Mouse (Mus musculus) hindbrain, embryonic 12.5 days (tissue): ENCODE measurements around the gene Srebf2. TPM values are rescaled to one million over a fixed set of nuclear protein-coding genes. Genes with fewer than 3 reads are reported as not detected.
A peak's percentile ranks its signal among the peaks of the same experiment; 100 is the strongest.

Experiments used
- ATAC-seq: fragments of 200-750 bp; cut with Nextera tagmentation; 2 replicates; pipeline ENCODE4 v1.8.0; 2017; ENCODE audit warnings: moderate TSS enrichment; ENCODE audit not compliant: low FRiP score
- H3K27ac ChIP-seq: fragments of 300-500 bp; sonication (generic); 2 replicates; pipeline ENCODE4 v1.5.1; 2016; ENCODE audit warnings: mild to moderate bottlenecking
- H3K27me3 ChIP-seq: fragments of 300-500 bp; sonication (generic); 2 replicates; pipeline ENCODE4 v1.6.1; 2016; ENCODE audit warnings: mild to moderate bottlenecking
- H3K36me3 ChIP-seq: fragments of 300-500 bp; sonication (generic); 2 replicates; pipeline ENCODE4 v1.6.1; 2016; ENCODE audit warnings: mild to moderate bottlenecking
- H3K4me1 ChIP-seq: fragments of 300-500 bp; sonication (generic); 2 replicates; pipeline ENCODE4 v1.6.1; 2016
- H3K4me2 ChIP-seq: fragments of 300-500 bp; sonication (generic); replicated peaks from 2 replicates; pipeline ENCODE4 v1.6.1; 2016; ENCODE audit warnings: mild to moderate bottlenecking
- H3K4me3 ChIP-seq: fragments of 300-500 bp; sonication (generic); 2 replicates; pipeline ENCODE4 v1.5.1; 2016; ENCODE audit warnings: mild to moderate bottlenecking
- H3K9ac ChIP-seq: fragments of 300-500 bp; sonication (generic); 2 replicates; pipeline ENCODE4 v1.6.1; 2016; ENCODE audit warnings: mild to moderate bottlenecking, moderate library complexity
- H3K9me3 ChIP-seq: fragments of 300-500 bp; sonication (generic); replicated peaks from 2 replicates; pipeline ENCODE4 v1.6.1; 2016; ENCODE audit warnings: mild to moderate bottlenecking
- WGBS: fragments of 180-500 bp; shearing (Covaris S2); methylation state at CpG from one replicate; pipeline ENCODE4 v1.1.7; 2016; 5-methylcytosine and 5-hydroxymethylcytosine counted together
- polyA plus RNA-seq: library from polyadenylated mRNA; unstranded; fragments of >200 nt; fragmentation: Nextera tagmentation; extraction: Ambion mirVana; gene quantifications from 2 replicates; pipeline ENCODE4 v1.2.1, GENCODE M21; 2016

Gene Srebf2
- polyA plus RNA-seq, 1 experiment from 2014 or later: 230 TPM

- H3K9me3 ChIP-seq: no peaks in the 10 kb centered on the region
- peaks cover 39% of the 10 kb centered on the region for H3K4me1 ChIP-seq
- no peak for ATAC-seq
- no peak overlapping the region for H3K4me3 ChIP-seq
- WGBS: 36% methylated on average over 11 of the region's 11 CpGs
- no peak overlapping the region for H3K9ac ChIP-seq
- peaks cover 70% of the 10 kb centered on the region for H3K27me3 ChIP-seq
- no peak overlapping the region for H3K27ac ChIP-seq
- no peaks in the 10 kb centered on the region for H3K36me3 ChIP-seq
- no peak overlapping the region for H3K4me2 ChIP-seq
Measured at GRCm38 (mm10) chr15:82215332-82216046, 68.5 kb downstream of the Srebf2 start.

GRCm38 (mm10) chr15:82216142-82216827, 69.3 kb downstream of the Srebf2 start:
- no peaks in the 10 kb centered on the region for H3K9me3 ChIP-seq
- no peak for ATAC-seq
- peaks cover 62% of the 10 kb centered on the region for H3K27me3 ChIP-seq
- H3K4me2 ChIP-seq: no peak overlapping the region
- no peaks in the 10 kb centered on the region for H3K36me3 ChIP-seq
- no peak overlapping the region for H3K27ac ChIP-seq
- peaks cover 38% of the 10 kb centered on the region for H3K4me1 ChIP-seq
- H3K9ac ChIP-seq: no peak overlapping the region
- 47% methylated on average over 20 of the region's 20 CpGs for WGBS
- H3K4me3 ChIP-seq: no peak overlapping the region

DNA sequence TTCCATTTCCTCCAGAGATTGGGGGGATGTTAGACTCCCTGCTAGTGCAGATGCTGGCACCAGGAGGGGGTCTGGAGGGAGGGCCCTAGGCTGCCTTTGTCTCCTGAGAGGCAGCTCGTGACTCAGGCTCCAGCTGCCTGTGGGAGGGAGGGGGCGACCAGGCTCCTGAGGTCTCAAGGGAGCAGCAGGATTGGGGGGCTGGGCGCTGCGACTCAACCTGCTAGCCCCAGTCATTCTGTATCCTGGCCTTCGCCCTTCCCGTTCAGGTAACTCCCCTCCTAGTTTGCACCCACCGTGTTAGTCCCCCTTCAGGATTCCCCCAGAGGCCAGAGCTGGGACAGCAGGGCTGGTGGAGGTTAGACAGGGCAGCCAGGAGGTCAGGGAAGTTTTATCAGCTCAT, 70.1 kb downstream of the Srebf2 start:
- WGBS: 6% methylated on average over 7 of the region's 7 CpGs
- ATAC-seq: no peak
- no peak overlapping the region for H3K9ac ChIP-seq
- no peak overlapping the region for H3K4me3 ChIP-seq
- no peaks in the 10 kb centered on the region for H3K9me3 ChIP-seq
- no peaks in the 10 kb centered on the region for H3K36me3 ChIP-seq
- H3K4me1 ChIP-seq: peaks cover 30% of the 10 kb centered on the region
- no peak overlapping the region for H3K4me2 ChIP-seq
- H3K27ac ChIP-seq: no peak overlapping the region
- H3K27me3 ChIP-seq: peaks cover 54% of the 10 kb centered on the region

DNA sequence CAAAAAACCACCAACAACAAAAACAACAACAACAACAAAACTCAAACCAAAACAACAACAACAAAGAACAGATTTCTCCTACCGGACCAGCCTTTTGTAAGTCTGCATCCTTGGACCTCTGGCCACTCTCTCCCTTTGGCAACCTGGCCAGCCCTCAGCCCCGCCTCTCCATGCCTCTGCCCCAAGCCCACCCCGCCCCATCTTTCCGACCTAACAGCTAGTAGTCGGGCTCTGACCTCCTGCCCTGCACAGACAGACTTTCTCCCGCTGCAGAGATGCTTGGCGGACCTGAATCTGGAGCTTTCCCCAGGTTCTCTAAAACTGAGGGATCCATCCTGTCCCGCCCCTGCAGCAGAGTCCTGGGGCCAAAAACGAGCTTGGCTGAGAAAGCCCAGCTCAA, 71.0 kb downstream of the Srebf2 start:
- WGBS: 21% methylated on average over 9 of the region's 9 CpGs
- no peaks in the 10 kb centered on the region for H3K36me3 ChIP-seq
- H3K9ac ChIP-seq: no peak overlapping the region
- no peaks in the 10 kb centered on the region for H3K9me3 ChIP-seq
- H3K4me1 ChIP-seq: peaks cover 21% of the 10 kb centered on the region
- no peak overlapping the region for H3K27ac ChIP-seq
- H3K4me3 ChIP-seq: no peak overlapping the region
- H3K27me3 ChIP-seq: peaks cover 53% of the 10 kb centered on the region
- H3K4me2 ChIP-seq: no peak overlapping the region
- ATAC-seq: no peak

DNA sequence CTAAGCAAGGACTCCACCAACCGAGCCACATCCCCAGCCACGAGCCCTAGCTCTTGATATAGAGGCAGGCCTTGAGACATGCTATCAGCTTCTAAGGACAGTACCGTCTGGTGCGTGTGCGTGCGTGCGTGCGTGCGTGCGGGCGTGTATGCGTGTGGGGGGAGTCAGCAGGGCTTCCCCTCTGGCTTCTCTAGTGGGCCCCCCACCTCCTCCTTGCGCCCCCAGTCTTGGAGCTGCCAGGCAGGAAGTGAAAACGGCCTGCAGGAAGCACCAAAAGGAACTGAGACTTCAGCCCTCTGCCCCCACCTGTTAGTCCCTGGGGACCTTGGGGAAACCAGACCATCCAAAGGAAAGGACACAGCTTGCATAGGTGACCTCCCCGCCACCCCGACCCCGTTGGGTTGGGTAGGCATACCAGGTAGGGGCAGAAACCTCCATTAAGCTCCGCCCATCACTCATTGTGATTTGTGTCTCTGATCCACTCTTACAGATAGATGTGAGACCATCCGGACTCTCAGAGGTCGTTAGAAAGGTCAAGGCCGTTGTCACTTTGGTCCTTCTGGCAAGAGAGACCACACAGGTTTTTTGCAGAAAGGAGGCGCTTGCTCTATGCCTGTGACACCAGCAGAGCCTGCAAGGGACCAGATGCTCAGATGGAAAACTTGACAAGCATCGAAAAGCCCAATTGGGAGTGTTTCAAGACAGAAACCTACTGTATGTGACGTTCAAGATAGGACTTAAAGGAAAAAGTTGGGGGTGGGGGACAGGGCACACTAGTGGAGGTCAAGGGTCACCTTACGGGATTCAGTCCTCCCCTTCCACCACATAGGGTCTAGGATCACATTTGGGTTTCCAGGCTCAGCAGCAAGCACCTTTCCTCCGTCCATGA, 72.0 kb downstream of the Srebf2 start:
- Histone ChIP-seq H3K9me3 (no peaks in the 10 kb centered on the region), H3K4me3 (no peak overlapping the region), H3K4me2 (no peak overlapping the region), H3K4me1 (peaks cover 26% of the 10 kb centered on the region), H3K9ac (no peak overlapping the region), H3K27ac (no peak overlapping the region), H3K27me3 (peaks cover 52% of the 10 kb centered on the region), H3K36me3 (no peaks in the 10 kb centered on the region)
- WGBS: 78% methylated on average over 26 of the region's 26 CpGs
- no peak for ATAC-seq

GRCm38 (mm10) chr15:82220003-82220675, 73.2 kb downstream of the Srebf2 start:
- Histone ChIP-seq H3K9ac (no peak overlapping the region), H3K27ac (no peak overlapping the region), H3K27me3 (peaks cover 53% of the 10 kb centered on the region), H3K36me3 (no peaks in the 10 kb centered on the region), H3K4me2 (no peak overlapping the region), H3K4me1 (peaks cover 33% of the 10 kb centered on the region), H3K9me3 (no peaks in the 10 kb centered on the region), H3K4me3 (no peak overlapping the region)
- ATAC-seq: no peak
- WGBS: 68% methylated on average over 11 of the region's 12 CpGs

DNA sequence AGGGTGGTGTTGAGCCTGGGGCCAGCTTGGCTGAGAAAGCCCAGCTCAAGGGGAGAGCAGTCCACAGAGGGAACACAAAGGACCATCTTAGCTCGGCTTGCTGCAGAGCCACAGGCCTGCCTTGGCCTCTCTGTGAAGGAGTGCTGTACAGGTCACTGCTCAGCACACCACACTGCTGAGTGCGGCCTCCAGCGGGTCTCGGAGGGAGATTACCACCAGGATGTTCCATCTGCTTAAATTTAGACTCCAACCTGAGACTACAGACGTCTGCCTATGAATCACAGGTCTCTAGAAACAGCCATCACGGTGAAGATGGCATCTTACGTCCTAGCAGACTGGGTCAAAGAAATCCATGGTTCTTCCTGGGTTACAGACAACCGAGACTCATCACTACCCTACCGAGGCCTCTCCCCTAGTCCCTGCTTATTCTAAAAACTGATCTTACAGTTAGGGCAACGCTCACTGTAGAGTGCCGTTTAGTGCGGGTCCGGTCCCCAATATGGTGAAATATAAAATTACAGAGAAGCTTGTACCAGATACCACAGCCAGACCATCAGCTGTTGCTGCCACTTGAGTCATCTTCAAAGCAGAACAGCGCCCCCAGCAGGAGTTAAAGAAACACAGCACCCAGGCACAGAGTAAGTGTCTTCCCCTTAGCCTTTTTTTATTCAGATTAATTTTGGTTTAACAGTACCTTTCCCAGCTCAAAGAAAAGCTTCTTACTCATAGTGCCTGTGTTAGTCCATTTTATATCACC, 74.3 kb downstream of the Srebf2 start:
- no peak overlapping the region for H3K27ac ChIP-seq
- no peaks in the 10 kb centered on the region for H3K9me3 ChIP-seq
- 69% methylated on average over 14 of the region's 14 CpGs for WGBS
- H3K4me3 ChIP-seq: no peak overlapping the region
- peaks cover 51% of the 10 kb centered on the region for H3K27me3 ChIP-seq
- no peak overlapping the region for H3K4me2 ChIP-seq
- peaks cover 27% of the 10 kb centered on the region for H3K4me1 ChIP-seq
- no peak overlapping the region for H3K9ac ChIP-seq
- no peak for ATAC-seq
- H3K36me3 ChIP-seq: no peaks in the 10 kb centered on the region

- Histone ChIP-seq H3K27me3 (peaks cover 39% of the 10 kb centered on the region), H3K27ac (no peak overlapping the region), H3K9ac (no peak overlapping the region), H3K4me3 (no peak overlapping the region), H3K9me3 (no peaks in the 10 kb centered on the region), H3K4me1 (peaks cover 18% of the 10 kb centered on the region), H3K4me2 (peak overlapping the region; percentile 69; the same call in 1 of the 2 replicates), H3K36me3 (no peaks in the 10 kb centered on the region)
- no peak for ATAC-seq
- WGBS: 57% methylated on average over 6 of the region's 7 CpGs
Measured at GRCm38 (mm10) chr15:82223251-82223650, 76.3 kb downstream of the Srebf2 start.

DNA sequence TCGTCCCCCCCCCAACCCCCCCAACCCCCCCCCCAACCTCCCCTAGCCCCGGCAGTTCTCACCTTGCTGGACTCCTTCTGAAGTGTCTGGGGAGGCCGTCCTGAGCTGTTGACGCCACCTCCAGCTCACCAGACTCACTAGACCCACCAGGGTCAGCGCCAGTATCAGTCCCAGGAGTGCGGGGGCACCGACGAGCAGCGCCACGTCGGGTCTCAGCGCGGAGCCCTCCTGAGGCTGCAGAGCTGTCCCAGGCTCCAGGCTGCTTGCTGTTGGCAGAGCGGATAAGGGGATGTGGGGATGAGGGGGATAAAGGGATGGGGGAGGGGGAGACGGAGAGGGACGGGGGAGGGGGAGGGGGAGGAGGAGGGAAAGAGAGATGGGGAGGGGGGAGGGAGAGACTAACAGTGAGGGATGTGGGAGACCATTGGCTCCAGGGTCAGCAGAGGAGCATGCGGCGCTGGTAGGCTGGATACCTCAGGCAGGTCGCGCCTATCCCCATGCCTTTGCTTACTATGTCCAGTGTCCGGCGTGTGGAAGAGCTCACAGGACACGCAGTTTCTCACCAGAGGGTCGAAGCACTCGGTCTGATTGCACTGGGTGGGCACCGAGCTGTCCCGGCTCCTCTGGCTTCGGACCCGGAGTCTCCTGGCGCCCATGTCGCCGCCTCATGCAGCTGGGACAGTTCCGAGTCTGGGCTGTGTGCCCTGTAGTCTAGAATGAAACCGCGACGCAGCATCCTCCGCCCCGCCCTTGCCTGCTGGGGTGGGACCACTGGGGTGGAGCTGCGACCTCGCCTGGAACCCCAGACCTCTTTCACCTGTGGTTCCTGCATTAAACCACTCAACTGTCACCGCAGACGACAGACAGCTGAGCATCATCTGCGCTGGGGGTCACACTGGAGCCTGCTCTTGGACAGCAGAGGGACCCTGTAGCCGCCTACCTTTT, 76.9 kb downstream of the Srebf2 start, which contains the start of gene Tnfrsf13c:
Gene Tnfrsf13c (minus strand): TSS at position 713 of the 945 bp plus-strand sequence.
- Histone ChIP-seq H3K4me3 (peak within 1 kb of the TSS; percentile 30), H3K27ac (no peak within 1 kb of the TSS), H3K4me2 (peak within 1 kb of the TSS; percentile 69), H3K9ac (peak within 1 kb of the TSS; percentile 49; the same call in 1 of the 2 replicates), H3K36me3 (no peaks in the 10 kb centered on the region), H3K27me3 (peaks cover 39% of the 10 kb centered on the region), H3K4me1 (peaks cover 18% of the 10 kb centered on the region), H3K9me3 (no peaks in the 10 kb centered on the region)
- ATAC-seq: 0 out of 2 replicates have a peak, but pooled peaks have one; percentile 55
- under 1% methylated on average over 44 of the region's 44 CpGs for WGBS

DNA sequence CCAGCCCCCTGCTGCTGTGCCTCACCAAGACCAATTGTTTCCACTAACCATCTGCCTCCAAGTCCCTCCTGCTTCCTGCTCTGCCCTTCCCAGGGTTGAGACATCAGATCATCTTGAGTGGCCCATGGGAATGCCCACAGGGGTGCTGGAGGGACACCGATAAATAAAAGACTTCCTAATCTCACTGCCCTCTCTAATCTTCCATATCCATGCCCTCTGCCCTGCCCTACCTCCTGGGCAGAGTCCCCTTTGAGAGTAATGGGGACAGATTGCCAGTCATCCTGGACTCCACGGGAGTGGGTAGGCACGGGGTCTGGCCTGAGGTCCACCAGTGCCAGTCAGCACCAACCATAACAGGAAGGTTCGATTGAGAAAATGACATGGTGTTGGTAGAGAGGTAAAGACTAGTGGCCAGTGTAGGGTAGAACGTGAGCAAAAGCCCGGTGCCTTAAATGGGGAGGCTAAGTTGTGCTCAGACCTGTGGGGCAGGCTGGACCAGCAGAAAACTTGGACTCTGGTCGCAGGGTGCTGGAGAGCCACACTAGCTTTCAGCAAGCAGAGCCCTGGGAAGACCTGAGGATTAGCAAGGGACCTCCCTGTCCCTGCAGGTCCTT, 77.7 kb downstream of the Srebf2 start:
- Histone ChIP-seq H3K9ac (peak overlapping the region; percentile 49; the same call in 1 of the 2 replicates), H3K4me2 (peak overlapping the region; percentile 69), H3K27ac (no peak overlapping the region), H3K4me1 (peaks cover 19% of the 10 kb centered on the region), H3K9me3 (no peaks in the 10 kb centered on the region), H3K36me3 (no peaks in the 10 kb centered on the region), H3K27me3 (peaks cover 39% of the 10 kb centered on the region), H3K4me3 (peak overlapping the region; percentile 30)
- no peak for ATAC-seq
- WGBS: 31% methylated on average over 7 of the region's 7 CpGs
